Mouse (Mus musculus) cerebellum, adult 2 months (tissue): ENCODE measurements at regions not wholly inside any gene's neighbourhood (a gene's known extent, or its start where the extent isn't known, plus 50 kb on each side); places are given as distances from the start of the nearest gene placed in this dataset.

Source experiments
- CTCF ChIP-seq: fragments of 200-500 bp; IDR thresholded peaks from 2 replicates; pipeline ENCODE4 v1.5.1; 2011; ENCODE audit warnings: low read depth, mild to moderate bottlenecking, control low read depth, low read length, moderate library complexity, borderline replicate concordance; ENCODE audit not compliant: insufficient read depth
- POLR2A ChIP-seq: fragments of 200-500 bp; IDR thresholded peaks from 2 replicates; pipeline ENCODE4 v1.6.1; 2011; ENCODE audit warnings: low read length, control low read depth, borderline replicate concordance; ENCODE audit not compliant: insufficient read depth

DNA sequence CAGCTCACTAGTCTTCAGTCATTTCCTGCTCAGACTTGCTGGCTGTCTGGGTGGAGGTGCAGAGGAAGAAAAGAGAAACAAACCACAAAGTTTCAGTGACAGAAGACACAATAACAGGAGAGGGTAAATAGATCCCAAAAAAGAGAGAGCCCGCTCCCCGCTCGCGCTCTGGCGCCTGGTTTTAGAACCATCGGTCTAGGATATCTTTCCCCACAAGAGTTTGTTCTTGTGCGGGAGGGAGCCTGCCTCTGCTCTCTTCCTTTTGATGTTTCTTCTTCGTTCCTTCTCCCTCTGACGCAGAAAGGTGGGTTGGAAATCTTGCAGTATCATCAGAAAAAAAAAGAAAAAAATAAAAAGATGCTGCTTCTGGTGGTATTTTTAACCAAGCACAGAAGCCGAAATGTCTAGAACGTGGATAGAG lies 71.3 kb upstream of the Zfp217 start:
- no peak for TF ChIP-seq CTCF
- no peak for TF ChIP-seq POLR2A
